Mouse (Mus musculus): ENCODE results near the gene Tepp. TPM values are rescaled to one million over a fixed set of nuclear protein-coding genes. Genes with fewer than 3 reads are reported as not detected.
A peak's percentile ranks its signal among the peaks of the same experiment; 100 is the strongest.

The Tepp gene
- total RNA-seq (2021): not detected

DNA sequence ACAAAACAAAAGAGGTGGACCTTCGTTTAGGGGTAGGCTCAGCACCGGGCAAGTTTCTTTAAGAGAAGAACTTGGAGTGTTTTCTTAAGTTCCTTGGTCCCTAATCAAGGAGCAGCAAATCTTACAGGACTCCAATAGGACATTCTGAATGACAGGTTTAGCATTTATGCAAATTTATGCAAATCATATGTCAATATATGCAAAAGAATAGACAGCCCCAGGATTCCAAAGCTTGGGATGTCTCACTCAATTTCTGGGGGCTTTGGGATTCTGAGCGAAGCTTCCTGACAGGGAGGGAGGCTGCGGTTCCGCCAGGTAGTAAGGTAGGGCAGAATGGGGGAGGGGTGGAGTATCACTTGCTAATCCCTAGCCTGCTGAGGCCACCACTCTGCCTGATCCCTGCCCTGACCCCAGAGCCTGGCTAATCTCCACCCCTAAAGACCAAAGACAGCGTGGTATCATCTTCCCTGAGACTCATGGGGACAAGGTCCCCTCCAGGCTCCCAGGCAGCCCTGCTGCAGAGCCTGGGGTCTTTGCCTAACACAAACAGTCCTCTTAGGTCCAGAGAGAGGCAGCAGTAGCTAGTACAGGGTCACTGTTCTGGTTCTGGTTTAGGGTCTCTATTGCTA, at the start of gene Tepp:
TSS of gene Tepp (plus strand) at position 225 of the 629 bp plus-strand sequence.
- DNase-seq: no peak

DNA sequence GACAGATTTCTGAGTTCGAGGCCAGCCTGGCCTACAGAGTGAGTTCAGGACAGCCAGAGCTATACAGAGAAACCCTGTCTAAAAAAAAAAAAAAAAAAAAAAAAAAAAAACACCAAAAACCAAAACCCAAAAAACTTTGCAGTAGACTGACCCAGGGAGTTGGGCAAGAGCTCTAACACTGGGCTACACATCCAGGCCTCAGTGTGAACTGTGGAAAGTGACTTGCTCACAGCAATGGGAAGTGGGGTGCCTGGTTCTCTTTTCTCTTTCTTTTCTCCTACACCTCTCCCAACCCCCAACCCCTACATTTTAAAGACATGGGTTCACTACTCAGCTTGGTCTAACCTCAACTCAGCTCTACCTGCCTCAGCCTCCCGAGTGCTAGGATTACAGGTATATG, 48.2 kb upstream of the Tepp start:
- no peak for DNase-seq

DNA sequence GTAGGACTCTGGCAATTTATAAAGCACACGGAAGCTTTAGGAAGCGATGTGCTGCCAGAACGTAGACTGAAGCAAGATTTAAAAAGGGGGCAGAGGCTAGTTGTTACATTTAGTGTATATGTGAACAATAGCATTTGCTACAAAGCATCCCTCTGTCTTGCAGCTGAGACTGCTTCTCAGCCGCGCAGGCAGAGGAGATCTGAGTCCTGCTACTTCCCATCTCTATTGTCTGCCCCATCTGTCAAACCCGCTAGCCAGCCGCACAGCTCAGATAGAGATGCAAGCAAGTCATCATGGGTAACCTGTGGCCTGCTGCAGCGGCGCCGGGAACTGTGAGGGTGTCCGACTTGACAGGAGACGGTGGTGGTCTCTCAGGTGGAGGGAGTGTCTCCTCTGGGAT, 39.9 kb upstream of the Tepp start:
- no peak for DNase-seq

DNA sequence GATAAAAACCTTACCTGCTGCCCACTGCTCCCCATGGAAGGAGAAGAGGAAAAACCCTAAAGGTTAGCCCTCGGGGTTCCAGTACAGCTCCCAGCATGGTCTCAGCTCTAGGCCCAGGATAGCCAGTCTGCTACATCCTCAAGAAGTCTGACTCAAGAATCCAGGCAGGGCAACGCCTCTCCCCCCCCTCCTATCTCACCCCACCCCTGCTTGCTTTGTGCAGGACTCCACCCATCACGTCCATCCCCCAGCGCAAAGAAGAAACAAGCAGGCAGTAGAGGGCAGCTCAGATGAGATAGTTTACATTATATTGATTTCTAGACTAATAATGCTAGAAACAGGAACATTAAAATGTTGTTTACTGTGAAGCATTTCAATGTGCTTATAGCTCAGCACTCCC, 38.5 kb upstream of the Tepp start:
- no peak for DNase-seq

DNA sequence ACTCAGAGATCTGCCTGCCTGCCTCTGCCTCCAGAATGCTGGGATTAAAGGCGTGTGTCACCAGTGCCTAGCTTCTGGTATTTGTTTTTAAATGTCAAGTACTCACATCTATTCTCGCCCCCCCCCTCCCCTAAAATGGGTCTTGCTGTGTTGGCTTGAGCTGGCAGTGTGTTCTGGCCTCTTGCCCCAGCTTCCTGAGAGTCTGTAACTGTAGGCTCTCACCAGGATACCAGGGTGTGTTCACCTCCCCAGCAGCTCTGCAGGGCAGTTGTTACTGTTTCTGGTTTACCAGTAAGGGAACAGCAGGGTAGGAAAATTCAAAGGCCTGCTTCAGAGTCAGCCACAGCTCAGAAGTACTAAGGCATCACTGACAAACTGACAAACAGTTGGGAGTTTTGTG, 37.5 kb upstream of the Tepp start:
- peak; percentile 59 for DNase-seq

DNA sequence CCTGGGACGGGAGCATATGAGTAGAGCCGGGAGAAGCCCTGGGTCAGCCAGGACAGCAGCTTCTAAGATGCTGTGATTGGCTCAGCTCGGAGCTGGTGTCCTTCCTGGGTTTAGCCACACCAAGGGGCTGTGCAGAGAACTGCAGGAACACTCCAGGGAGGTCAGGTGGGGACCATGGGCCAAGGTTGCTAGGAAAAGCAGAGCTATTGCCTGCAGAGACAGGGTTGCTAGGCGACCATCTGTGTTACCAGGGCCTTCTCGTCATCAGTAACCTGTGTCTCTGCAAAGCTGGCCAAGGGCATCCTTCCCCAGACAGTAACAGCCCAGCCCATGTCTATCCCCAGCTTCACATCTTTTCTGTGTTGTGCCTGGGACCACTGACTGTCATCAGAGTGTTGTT, 28.9 kb upstream of the Tepp start:
- no peak for DNase-seq

DNA sequence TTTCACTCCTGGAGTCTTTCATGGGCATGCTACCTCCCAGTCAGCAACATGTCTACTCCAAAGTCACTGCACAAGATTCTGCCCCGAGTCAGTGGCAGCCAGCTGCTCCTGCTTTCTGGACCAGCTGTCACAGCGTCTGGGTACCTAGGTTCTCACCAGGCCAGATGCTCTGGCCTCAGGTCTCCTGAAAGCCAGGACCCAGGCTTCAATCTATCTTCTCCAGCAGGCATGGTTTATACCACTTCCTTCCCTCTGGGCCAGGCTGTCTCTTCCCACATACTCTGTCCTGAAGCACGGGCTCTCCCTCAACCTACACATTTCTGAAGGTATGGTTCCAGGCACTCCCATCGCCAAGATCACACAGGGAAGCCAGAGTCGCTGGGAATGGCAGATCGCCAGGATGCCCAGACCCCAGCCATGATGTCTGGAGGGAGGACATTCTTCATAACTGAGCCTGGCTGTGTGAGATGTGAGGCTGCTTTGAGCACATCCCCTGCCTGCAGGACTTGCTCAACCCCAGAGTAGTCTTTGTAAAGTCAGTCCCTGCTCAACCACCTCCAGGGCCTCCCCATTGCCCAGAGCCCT, 21.2 kb upstream of the Tepp start:
- no peak for DNase-seq

DNA sequence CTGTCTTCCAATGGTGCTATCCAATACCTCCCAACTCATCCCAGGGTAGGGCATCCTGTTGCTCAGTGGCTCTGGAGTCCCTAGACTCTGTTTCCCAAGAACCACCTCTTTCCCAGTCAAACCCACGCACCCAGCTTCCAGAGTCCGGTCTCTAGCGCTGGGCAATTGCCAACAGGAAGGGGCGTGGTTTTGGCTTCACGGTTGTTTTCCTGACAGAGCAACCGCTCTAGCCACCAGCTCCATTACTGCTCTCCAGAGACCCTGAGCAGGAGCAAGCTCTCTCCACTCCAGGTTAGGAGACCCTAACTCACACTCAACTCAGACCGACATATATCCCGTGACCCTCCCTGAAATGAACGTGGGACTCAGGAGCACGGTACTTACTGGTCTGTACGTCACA, 17.2 kb upstream of the Tepp start:
- DNase-seq: peak; percentile 93

DNA sequence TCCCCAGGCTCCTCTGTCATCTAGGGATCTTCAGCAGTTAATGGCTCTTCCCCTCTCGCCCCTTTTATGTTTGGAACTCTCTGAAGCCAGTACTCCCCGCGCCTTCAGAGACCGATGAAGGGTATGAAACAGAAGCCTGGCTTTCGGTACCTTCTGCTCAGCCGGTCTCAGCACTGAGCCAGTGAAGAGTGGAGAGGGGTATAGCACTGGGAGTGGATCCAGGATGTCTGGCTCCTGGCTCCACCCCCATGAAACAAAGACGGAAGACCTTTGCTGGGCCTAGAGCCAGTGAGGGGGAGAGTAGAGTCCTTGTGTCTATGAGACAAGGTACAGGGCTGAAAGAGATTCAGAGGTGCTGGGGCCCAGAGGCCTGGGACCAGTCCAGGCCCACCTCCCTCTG, 16.5 kb upstream of the Tepp start:
- peak; percentile 67 for DNase-seq

DNA sequence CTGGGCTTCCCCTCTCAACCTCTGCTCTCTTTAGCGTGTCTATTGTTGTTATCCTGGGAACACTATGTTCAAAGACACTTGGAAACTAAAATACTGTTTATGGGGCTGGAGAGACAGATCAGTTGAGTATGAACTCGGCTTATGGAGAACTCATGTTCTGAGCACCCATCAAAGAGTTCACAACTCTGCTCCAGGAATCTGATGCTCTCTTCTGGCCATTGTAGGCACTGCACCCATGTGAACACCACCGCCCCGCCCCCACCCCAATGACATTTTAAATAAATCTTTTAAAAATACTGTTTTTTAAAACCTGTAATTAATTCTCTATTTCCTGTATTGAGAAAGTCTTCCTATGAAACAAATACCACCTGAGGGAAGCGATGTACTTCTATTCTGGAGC, 8.0 kb upstream of the Tepp start:
- DNase-seq: peak; percentile 55

DNA sequence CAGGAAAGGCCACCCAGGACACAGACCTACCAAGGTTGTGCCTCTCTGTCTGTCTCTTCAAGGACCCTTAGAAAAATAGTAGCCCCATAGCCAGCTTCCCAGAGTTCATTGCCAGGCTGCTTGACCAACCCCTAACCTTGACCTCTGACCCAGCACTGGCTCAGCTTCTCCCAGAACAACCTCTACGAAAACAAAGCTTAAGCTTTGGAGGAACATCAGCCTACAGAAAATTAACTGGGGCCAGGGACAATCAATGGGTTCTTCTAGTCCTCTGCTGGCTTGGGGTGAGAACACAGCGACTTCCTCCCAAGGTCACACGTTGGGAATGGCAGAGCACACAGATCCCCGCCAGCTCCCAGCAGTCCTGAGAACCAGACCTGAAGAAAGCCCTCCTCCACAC, 4.8 kb upstream of the Tepp start:
- DNase-seq: no peak

DNA sequence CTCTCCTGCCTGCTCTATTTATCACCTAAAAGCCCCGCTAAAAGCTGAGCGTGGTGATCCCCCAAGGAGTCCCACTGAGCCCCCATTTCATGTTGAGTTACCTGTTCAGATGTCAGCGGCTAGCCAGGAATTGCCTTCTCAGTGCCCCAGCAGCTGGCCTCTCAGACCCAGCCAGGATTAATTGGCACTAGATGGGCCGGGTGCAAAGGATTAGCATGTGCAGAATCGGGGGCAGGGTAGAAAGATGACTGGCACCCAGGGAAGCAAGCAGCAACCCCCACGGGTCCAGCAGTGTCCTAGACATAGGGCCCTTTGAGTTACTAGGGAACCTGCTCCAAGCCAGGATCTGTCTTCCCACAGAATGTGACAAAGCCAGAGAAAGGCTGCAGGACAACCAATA, 3.9 kb upstream of the Tepp start, which contains the start of gene Cngb1:
TSS of gene Cngb1 (minus strand) at position 155 of the 400 bp plus-strand sequence.
- DNase-seq: no peak

DNA sequence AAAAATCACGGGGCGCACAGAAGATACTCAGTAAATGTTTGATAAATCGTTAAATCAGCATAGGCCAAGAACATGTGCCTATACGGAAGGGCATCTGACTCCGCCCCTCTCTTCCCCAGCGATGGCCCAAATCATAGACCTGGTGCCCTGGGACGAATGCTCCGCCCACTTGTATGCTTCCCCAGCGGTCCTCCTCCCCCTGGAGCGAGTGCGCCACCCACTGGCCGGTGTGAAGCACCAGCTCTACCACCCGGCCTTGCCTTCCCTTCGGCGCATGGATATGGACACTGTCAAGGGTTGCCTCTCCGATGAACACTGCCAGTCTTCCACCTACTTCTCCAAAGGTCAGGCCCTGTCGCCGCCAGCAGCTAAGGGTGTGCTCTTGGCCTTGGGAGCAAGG, 2.5 kb downstream of the Tepp start:
- DNase-seq: peak; percentile 42

DNA sequence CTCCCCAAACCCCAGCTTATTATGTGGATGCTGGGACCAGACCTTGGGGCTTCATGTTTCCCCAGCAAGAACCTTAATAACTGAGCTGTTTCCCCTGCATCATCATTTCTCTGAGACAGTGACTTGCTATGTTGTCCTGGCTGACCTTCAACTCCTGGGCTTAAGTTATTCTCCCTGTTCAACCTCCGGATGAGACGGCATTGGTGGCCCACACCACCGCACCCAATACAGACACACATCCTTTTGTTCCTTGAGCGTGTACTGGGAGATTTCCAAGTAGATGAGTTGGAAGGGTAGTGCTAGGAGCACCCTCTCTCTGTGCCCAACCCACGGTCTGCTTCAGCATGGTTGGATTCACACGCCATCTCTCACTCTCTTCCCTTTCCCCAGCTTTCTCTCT, 3.5 kb downstream of the Tepp start:
- no peak for DNase-seq

DNA sequence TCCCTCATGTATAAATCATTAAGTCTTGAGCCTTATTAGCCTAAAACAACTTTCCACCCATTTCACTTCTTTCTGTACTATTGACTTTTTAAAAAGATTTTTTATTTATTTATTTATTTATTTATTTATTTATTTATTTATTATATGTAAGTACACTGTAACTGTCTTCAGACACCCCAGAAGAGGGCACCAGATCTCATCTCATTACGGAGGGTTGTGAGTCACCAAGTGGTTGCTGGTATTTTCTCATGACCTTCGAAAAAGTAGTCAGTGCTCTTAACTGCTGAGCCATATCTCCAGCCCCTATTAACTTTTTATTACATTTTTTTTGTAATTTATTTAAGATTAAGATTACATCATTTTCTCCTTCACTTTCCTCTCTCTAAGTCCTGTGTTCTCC, 4.3 kb downstream of the Tepp start:
- no peak for DNase-seq

DNA sequence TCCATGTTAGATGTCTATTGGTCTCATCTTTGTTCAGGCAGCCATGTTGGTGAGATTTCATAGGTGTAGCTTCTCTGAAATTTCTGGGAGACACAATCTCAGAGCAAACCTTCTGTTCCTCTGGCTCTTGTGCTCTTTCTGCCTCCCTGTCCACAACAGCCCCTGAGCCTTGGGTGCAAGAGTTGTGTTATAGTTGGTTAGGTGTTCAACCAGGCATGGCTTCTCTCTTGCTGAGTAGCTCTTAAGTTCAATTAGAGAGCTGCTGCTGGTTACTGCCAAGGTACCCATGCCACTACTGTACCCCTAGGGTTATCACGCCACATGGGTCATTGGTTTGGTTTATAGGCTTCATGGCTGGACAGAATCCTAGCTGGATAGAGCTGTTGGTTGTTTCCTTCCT, 5.0 kb downstream of the Tepp start:
- no peak for DNase-seq

DNA sequence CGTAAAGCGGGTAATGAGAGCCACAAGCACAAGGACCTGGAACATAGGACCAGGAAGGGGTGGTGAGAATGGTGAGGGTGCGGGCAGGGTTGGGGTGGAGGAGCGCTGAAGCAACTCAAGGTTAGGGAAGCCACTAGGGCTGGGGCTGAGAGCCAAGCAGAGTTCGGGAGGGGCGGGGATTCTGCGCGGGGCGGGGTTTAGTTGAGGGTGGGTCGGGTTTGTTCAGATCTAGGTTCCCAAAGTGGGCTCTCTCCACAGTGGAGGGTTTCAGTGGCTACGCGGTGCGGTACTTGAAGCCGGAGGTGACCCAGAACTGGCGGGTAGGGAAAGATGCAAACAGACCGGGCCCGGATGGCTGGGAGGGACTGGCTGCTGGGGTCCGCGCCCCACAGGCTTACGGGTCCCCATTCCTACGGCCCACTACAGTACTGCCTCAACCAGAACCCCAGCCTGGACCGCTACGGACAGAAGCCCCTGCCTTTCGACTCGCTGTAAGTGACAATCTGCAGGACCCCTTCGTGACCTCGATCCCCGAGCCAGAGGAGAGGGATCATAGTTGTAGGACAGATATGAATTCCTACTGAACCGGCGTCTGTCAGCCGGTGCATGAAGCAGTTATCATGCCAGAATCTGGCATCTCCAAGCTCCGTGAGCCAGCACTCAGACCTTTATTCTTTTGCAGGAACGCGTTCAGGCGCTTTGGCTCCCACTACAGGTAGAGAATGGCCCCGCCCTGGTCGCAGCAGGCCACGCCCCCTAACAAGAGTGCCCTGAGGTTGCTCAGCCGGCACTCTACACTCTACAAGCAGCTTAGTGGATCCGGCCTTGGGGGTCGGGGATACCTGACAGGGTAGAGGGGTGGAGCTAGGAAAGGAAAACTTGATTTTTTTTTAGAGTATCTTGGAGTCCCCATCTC, 10.1 kb downstream of the Tepp start:
- DNase-seq: peak; percentile 63

DNA sequence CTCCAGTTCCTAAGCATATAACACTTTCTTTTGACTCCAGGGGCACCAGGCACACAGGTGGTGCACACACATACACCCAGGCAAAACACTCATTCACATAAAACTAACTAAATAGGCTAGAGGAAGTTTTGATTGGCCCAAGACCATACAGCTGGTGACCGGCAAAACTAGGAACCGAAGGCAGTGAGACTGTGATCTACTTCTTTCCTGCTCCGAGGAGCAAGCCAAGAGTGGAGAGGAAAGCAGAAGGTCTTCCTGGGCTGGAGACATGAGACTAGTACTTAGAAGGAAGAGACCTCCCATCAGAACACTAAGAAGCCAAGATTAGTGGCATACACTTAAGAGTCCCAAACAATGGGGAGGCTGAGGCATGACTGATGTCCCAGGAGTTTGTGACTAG, 12.8 kb downstream of the Tepp start:
- no peak for DNase-seq

DNA sequence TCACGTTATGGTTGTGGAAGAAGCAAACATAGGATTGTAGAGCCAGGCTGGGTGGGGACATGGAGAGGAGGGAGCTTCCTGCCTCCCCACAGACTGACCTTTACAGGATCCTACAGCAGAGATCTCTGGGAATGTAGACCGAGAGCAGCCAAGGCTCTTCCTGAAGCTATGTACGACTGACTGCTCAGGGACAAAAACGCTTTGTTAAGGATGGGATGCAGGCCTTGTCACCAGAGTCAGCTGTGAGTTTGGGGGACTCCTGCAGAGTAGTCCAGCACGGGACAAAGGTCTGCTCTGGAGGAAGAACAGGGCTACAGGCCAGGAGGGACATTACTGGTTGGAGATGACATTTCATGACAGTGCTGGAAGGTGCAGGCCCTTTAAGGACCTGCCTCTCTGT, 14.3 kb downstream of the Tepp start:
- no peak for DNase-seq

DNA sequence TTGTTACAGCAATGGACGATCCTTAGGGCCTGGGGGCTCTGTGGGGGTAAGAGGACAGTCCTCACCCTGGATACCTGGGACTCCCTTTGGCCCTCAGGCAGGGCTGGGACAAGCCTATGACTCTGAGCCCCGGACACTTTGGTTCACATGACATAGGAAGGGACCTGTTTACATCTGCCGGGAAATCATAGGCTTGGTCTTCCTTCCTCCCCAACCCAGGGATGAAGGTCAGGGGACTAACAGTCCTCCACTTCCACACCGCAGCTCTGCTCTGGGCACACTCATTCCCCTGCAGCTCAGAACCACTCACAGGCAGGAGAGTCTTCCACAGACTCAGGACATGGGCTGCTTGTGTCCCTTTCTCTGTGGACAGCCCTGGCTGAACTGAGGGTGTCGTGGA, 16.5 kb downstream of the Tepp start:
- DNase-seq: no peak

DNA sequence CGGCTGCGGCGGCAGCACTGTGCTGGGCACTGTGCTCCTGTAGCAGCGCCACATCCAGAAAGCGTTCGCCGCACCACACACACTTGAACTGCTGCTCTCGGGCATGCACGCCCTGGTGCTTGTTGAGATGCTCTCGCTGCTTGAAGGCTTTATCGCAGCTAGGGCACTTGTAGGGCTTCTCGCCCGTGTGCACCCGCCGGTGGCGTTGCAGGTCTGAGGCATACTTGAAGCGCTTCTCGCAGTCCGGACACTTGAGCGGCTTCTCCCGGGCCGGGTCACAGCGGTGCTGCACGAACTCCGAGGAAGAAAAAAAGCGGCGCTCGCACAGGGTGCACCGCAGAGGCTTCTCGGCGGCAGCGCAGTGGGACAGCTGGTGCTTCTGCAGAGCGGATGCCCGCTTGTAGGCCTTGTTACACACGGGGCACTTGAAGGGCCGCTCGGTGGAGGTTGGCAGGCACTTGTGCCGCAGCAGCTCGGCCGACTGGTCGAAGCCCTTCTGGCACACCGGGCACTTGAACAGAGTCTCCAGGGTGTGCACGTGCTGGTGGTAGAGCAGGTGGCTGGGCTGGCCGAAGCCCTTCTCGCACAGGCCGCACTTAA, 17.6 kb downstream of the Tepp start:
- no peak for DNase-seq

DNA sequence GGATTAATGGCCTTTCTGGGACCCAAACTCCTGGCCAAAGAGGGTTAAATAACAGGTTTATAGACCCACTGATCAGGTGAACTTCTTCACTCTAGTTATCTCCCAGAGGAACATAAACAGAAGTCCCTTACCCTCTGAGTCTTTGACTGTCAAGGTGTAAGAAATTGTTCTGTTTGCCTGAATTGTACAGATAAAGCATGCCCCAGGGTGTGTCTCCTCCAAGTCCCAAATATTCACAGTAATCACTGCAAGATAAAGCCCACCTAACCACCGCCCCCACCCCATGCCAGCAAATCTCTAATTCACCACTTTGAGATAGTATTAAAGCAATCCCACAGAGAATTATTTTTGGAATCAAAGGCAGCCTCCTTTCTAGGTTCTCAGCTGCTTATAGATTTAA, 20.0 kb downstream of the Tepp start:
- no peak for DNase-seq

DNA sequence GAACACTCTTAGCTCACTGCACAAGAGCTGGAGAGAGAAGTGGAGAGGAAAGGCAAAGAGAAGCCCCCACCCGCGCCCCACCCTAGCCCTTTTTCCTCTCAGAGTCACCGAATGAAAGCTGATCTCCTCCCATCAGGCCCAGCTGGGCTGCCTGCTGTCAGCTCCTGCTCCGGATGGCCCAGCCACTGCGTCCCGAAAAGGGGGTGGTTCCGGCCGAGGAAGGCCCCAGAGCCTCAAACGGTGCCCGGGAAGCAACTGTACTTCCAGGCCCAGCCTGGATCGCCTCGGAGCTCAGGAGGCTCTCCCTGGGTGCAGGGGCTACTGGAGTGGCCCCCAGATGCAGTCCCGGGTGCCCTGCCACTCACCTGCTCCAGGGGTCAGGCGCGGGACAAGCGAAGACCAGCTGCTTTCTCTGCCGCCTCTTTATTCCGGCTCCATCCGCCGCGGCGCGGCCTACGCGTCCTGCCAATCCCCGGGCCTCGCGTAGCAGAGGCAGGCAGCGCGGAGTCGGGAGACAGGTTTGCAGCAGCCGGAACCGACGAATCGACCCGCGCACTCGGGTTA, 20.9 kb downstream of the Tepp start:
- peak; percentile 79 for DNase-seq
